Mouse (Mus musculus): ENCODE measurements around the gene Gm10135.
"Not testable (repeated sequence)": the region's sequence is repeated elsewhere in the genome, so short reads cannot be mapped to it uniquely, and the experiment has no call there.

The Gm10135 gene

DNA sequence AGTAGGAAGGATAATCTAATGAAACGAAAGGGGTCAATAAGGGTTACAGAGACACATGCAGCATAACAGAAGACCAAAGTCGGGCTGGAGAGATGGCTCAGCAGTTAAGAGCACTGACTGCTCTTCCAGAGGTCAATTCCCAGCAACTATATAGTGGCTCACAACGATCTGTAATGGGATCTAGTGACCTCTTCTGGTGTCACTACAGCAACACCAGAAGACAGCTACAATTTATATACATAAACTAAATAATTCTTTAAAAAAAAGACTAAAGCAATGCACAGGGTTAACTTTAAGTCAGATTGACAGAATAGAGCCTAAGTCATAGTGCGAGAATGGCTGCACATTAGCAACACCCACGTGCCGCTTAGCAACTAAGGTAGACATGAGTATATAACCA lies 14.4 kb downstream of the Gm10135 start:
- no peak for DNase-seq

DNA sequence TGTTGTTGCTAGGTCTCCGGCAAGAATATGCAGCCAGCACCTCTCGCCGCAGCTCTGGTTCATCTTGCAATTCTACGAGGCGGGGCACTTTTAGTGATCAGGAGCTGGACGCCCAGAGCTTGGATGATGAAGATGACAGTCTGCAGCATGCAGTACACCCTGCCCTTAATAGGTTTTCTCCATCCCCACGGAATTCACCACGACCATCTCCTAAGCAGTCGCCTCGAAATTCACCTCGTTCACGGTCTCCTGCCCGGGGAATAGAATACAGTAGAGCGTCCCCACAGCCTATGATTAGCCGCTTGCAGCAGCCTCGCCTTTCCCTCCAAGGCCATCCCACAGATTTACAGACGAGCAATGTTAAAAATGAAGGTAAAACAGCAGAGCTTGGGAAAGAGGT lies 17.2 kb downstream of the Gm10135 start:
- no peak for DNase-seq

DNA sequence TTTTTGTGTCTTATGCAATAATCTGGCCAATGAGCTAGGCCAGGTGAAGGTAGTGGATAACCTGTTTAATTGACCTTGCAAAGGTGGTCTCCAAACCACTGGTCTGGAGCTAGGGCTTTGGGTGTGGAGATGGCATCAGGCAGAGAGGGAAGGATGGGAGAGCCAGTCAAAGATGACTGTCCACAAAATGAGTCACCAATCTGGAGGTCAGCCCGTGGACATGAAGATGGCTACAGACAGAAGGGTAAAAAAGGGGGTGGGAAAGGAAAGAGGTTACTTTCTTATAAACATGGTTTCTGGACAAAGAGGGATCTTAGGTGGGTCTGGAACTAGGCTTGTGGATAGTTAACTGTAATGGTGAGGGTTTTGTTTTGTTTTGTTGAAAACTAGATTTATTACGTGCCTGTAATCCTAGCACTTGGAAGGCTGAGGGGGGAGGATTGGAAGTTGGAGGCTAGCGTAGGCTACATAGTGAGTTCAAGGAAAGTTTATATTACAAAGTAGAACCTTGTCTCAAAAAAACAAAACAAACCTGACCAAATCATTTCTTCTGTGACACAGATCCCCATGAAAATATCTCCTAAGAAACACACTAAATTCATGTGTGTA lies 20.4 kb downstream of the Gm10135 start:
- no peak for DNase-seq

DNA sequence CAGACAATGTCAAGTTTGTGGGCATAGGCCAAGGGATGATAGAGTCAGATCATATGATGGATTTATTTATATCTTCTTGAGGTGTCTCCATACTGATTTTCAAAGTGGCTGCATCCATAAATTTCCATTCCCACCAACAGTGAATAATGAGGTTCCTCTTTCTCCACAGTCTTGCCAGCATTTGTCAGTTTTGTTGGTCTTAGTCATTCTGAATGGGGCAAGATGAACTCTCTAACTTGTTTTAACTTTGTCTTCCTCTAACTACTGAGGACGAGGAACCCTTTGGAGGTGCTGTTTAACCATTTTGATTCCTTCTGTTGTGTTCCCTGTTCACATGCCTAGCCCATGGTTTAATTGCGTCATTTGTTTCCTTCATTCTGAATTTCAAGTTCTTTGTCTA lies 24.2 kb downstream of the Gm10135 start:
- DNase-seq, result no peak

DNA sequence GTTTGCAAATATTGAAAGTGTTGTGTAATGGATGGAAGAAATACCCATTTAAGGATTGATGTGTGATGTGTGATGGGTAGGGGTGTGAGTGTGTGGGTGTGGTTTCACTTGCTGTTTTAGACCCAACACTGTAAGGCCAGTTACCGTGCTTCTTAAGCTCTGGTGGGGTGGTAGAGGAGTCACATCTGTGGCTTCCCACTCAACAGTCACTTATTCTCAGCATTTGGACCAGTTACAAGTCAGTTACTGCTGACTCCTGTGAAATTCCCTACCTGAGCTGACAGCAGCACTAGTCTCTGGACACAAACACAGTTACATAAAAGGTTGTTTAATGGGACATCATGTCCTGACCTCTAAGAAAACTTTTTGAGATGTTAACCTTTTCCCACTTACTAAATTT lies 26.4 kb downstream of the Gm10135 start:
- DNase-seq, result no peak

DNA sequence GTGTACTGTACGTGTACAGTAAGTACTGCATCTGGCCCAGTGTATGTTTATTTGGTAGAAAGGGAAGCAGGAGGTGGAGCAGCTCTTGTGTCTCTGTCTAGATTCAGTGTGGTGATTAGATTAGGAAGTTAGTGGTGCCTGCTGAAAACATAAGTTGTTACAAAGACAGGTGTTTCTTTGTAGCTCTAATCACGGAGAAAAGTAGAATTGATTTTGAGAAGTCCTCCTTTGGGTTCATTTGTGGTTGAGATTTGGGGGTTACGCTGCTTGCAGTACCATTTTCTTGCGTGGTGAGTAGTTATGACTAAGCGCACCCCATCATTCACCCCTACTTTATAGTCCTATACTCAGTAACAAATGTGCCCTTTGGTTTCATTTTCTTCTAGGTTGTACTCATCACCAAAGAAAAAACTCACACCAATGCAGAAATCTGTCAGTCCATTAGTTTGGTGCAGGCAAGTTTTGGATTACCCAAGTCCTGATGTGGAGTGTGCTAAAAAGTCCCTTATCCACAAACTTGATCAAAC lies 33.5 kb downstream of the Gm10135 start:
- DNase-seq, result no peak

DNA sequence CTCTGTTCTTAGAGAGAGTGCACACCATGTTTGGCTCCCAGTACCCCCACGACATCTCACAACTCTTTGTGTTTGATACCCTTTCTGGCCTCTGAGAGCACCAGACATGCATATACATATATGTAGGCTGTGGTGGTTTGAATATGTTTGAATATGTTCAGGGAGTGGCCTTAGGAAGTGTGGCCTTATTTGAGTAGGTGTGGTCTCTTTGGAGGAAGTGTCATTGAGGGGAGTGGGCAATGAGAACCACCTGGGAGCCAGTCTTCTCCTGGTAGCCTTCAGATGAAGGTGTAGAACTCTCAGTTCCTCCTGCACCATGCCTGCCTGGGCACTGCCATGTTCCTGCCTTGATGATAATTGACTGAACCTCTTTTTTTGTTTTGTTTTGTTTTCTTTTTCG lies 35.2 kb downstream of the Gm10135 start:
- no peak for DNase-seq

DNA sequence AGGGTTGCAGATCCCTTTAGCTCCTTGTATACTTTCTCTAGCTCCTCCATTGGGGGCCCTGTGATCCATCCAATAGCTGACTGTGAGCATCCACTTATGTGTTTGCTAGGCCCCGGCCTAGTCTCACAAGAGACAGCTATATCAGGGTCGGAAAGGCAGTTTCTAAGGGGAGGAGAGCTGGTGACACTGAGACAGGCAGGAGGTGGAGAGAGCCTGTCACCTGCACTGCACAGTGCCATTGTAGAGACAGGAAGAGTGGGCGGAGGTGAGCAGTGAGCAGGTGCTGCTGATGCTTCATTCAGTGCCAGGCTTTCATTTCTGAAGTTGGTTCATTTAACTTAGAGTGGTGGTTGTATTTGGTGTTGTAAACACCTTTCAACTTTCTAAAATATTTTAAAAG lies 36.1 kb downstream of the Gm10135 start:
- not testable (repeated sequence) for DNase-seq

DNA sequence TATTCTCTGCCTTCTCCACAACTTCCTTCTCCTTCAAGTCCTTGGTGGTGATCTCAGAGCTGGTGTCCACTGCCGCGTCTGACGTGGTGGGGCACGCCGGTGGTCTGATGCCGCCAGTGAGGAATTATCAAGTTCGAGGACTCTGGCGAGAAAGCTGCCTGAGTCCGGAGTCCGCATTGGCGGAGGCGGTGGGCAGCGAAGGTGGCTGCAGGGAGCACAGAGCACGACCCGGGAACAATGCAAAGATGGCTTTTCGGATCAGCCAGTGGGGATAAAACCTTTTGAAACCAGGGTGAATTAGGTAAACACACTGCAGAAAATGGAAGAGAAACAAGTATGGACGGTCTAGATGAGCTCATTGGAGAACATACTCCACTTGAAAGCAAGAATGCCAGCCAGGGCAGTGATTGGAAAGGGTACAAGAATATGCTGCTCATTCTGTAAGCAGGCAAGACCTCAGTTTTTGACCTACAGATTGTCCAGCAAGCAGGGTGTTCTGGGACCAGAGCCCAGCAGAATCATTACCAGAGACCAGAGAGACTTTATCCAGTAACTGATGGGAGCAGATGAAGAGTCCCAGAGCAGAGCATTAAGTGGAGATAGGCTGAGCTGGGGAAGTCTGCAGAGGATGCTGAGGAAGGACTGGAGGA lies 41.4 kb downstream of the Gm10135 start:
- DNase-seq, result no peak

DNA sequence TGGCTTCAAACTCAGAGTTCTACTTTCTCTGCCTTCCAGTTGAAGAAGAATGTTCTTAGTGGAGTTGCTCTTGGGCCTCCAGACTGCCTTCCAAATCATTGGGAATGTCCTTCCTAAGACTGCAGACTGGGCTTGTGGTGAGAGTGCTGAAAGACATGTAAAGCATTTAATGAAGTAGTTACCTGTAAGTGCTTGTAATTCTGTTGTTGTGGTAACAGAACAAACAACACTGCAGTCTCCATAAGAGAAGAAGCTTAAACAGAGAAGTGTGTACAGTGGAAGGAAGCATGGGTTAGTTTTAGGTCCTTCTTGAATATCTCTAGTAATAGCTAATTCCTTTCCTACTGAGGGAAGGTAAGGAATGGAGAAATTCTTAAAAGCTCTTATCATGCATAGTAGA lies 47.4 kb downstream of the Gm10135 start:
- no peak for DNase-seq

DNA sequence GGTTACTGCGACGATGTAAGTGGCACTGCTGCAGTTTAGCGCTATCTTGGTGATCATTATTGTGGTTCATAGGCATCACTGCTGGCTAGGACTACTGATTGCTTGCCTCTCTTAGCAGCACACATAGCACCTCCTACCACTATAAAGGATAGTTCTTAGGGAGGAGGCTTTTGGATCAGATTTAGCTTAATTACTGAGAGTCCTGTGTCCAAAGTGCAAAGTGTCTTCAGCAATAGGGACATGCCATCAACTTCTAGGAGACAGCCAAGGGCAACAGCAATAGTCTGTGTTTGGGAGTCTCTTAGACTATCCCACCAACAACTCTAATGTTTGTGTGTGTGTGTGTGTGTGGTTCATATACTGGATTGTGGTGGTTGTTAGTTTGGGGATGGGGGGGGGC lies 51.7 kb downstream of the Gm10135 start:
- no peak for DNase-seq

DNA sequence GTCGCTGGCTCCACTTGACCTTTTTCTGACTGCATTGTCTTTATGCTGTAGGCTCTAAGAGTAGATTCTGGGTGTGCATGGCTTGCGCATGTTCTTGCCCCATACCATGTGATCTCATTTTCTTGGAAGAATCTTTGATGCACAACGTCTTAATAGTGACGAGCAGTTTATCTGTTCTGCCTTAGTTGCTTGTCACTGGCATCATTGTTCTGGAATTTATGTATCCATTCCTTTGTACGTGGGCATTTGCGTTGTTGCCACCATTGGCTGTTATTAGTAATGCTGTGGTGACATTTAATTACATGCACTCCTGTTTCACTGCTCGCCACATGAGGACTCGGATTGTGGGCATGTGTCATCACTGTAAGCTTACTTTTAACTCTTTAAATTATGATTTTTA lies 53.3 kb downstream of the Gm10135 start:
- DNase-seq, result no peak

DNA sequence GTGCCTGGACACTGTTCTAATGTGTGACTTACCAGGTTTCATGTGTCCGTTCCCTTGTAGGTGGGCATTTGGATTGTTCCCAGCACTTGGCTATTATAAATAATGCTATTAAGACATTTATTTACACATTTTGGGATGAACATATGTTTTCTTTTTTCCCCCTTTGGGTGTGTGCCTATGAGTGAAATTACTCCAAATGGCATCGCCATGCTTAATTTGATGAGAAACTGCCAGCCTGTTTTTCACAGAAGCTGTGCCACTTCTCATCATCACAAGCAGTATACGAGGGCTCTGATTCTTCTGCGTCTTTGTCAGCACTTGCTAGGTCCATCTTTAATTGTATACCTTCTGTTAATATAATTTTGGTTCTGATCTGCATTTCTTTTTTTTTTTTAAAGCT lies 54.1 kb downstream of the Gm10135 start:
- DNase-seq, result no peak

DNA sequence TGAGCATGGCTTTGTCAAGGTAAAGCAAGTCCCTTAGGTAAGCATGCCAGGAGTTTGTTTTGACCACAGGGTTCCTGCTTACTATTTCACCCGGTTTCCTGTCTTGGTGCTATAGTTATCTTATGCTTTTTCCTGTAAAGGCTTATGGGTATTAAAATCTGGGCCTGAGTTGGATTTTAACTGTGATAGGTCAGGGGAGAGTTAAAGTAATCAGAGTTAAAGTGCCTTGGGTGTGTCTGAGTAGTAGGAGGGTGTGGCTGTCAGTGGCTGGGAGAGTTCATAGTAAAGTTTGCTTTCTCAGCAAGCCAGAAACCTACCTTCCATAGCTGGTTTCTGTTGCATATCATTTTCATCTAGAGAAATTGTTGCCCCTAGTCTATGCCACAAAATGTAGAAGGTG lies 57.7 kb downstream of the Gm10135 start:
- no peak for DNase-seq

DNA sequence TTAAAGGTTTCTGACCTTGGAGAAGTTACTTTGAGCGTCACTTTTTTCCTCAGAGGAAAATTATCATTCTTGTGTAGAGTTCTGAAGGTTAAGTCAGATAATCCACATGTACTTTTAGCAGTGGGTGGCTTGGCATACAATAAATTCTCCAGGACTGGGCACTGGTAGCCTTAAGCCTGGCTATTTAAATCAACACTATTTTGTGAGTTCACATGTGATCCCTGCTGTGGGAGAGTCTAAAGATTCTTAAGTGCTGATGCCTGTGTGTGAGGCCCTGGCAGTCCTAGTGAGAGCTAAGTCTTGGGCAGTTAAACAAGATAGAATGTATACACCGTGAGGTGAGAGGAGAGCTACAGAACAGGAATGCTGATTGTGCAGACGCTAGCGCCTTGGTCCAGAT lies 58.5 kb downstream of the Gm10135 start:
- no peak for DNase-seq

All from kidney, postnatal 10 days (tissue).